Mouse (Mus musculus) small intestine, adult 2 months (tissue): Measurements from ENCODE around the gene Armh4.

Experiments used
- CTCF ChIP-seq: fragments of 200-500 bp; IDR thresholded peaks from 2 replicates; pipeline ENCODE4 v1.5.1; 2012; ENCODE audit warnings: low read depth, mild to moderate bottlenecking, control low read depth, inconsistent platforms, low read length, moderate library complexity, mixed read lengths; ENCODE audit not compliant: insufficient replicate concordance, insufficient read length; ENCODE audit errors: extremely low read depth
- POLR2A ChIP-seq: fragments of 200-500 bp; IDR thresholded peaks from 2 replicates; pipeline ENCODE4 v1.6.1; 2012; ENCODE audit warnings: low read depth, mild to moderate bottlenecking, control low read depth, inconsistent platforms, low read length, moderate library complexity

GRCm38 (mm10) chr14:49676580-49676979 lies 106.6 kb downstream of the Armh4 start:
- TF ChIP-seq CTCF: no peak
- no peak for TF ChIP-seq POLR2A
